Mouse (Mus musculus): ENCODE data around the gene Stk39. TPM values are rescaled to one million over a fixed set of nuclear protein-coding genes. Genes with fewer than 3 reads are reported as not detected.

Stk39 gene
- polyA plus RNA-seq, 1 experiment: 26.3 TPM

DNA sequence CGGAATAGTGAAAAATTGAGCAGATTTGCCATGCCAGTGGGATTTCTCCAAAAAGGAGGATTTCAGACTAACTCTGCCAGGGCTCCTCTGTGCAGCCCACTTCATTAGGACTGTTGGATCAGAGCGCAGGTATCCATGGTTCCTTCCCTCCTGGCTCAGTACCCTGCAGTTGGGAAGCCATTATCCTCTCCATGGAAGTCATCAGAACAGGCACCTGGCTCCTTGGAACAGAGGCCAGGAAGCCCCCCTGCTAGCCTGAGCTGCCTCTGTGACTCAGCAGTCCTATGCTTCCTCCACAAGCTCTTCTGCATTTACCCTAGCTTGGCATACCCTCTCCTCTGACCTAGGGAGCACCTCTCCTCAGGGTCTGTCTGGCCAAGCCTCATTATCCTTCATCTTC lies 311.5 kb downstream of the Stk39 start:
- H3K4me1 ChIP-seq (ENCODE audit: control insufficient read depth, insufficient read depth, low read length): no peaks in the 10 kb centered on the region
- no peak for TF ChIP-seq POLR2A (IDR thresholded peaks at IDR 0.05; ENCODE audit: low read depth, low read length)
- TF ChIP-seq CTCF (IDR thresholded peaks at IDR 0.05; ENCODE audit: borderline replicate concordance, insufficient read depth, low read length): no peak
- no peak overlapping the region for H3K4me3 ChIP-seq (ENCODE audit: insufficient read depth, low read length)
- H3K27ac ChIP-seq (ENCODE audit: insufficient read depth, low read length): no peak overlapping the region

Other genes with a start within 250 kb of the Stk39 start
- gene 4933409G03Rik, start 110.1 kb upstream of the Stk39 start, polyA plus RNA-seq (2011; ENCODE audit: insufficient read length, low read depth, missing spikeins): not detected in 2 replicates
- not detected in 2 replicates for gene 4932414N04Rik, start 184.2 kb upstream of the Stk39 start, polyA plus RNA-seq (2011; ENCODE audit: insufficient read length, low read depth, missing spikeins)